Mouse (Mus musculus) liver, adult 2 months (tissue): ENCODE measurements around the gene Hba-a2.
"Not testable (repeated sequence)": the region's sequence is repeated elsewhere in the genome, so short reads cannot be mapped to it uniquely, and the experiment has no call there.

Experiments
- CTCF ChIP-seq: fragments of 200-500 bp; IDR thresholded peaks from 2 replicates; pipeline ENCODE4 v1.5.1; 2011; ENCODE audit warnings: low read depth, low read length, control low read depth
- POLR2A ChIP-seq: fragments of 200-500 bp; IDR thresholded peaks from 2 replicates; pipeline ENCODE4 v1.6.1; 2011; ENCODE audit warnings: low read length, control low read depth; ENCODE audit not compliant: insufficient read depth; ENCODE audit errors: extremely low read depth

GRCm38 (mm10) chr11:32283091-32283777 is 13.1 kb upstream of the Hba-a2 start, which contains the start of gene Hba-a1:
- not testable (repeated sequence) for TF ChIP-seq CTCF, POLR2A
